Mouse (Mus musculus) liver, adult 2 months (tissue): ENCODE results near the gene Rpl26.

Experiments
- CTCF ChIP-seq: fragments of 200-500 bp; IDR thresholded peaks from 2 replicates; pipeline ENCODE4 v1.5.1; 2011; ENCODE audit warnings: low read depth, low read length, control low read depth
- POLR2A ChIP-seq: fragments of 200-500 bp; IDR thresholded peaks from 2 replicates; pipeline ENCODE4 v1.6.1; 2011; ENCODE audit warnings: low read length, control low read depth; ENCODE audit not compliant: insufficient read depth; ENCODE audit errors: extremely low read depth

DNA sequence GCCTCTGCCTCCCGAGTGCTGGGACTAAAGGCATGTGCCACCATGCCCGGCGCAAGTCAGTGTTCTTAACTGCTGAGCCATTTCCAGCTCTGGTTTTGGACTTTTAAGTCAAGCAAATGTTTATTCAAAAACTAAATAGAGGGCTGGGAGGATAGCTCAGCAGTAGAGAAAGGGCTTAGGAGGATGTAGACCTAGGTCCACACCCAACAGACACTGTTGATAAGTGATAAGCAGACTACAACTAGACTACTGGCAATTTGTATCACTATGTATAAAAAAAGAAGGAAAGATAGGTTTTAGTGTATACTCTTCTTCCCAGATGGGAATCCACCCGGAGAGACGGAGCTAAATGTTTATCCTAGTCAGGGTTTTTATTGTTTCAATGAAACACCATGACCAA, 5.1 kb upstream of the Rpl26 start:
- TF ChIP-seq CTCF (no peak), POLR2A (no peak)
